Mouse (Mus musculus): Measurements from ENCODE around the gene Rps27a.

DNA sequence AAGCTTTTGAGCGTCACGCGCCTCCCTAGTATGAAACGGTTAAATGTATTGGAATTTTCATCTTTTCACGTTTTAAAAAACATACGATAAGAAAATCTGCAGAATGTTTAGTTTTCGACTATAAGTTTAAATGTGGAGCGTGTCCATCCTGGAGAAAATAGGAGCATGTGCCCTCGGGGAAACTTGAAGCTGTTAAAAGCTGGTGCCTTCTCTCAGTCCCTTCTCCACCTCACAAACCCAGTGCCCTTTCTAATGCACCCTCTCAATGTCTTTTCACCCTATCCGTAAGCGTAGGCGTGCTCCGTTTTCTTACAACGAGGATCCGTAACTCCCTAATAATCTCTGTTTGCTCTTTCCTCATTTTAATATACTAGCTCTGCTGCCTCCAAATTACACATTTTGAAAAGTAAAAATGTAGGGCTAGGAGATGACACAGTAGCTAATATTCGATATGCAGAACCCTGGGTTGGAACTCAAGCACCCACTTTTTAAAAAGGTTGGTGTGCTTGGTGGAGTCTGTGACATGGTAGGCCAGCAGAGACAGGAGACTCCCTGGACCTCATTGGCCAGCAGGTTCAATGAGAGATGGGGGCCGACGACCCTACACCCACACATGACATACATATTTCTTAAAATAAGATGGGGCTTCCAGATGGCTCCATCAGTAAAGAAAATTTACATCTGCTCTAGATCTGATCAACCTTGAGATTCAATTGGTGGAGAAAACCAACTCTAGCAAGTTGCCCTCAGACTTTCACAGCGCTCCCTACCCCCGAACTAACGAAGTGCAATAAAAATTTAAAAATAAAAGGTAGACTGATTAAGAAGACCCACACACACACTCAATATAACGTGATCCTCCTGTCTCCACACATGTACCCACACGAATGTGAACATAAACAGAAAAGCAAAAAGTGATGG lies 855 bp upstream of the Rps27a start:
- TF ChIP-seq CTCF (IDR thresholded peaks at IDR 0.05; ENCODE audit: low read depth, low read length): no peak
- no peak for TF ChIP-seq POLR2A (IDR thresholded peaks at IDR 0.05; ENCODE audit: extremely low read depth, insufficient read depth, low read length)
